Mouse (Mus musculus) myocyte (in vitro differentiated cells): ENCODE data around the gene Birc2.

Source experiments
- MYOG ChIP-seq, 3 experiments: IDR thresholded peaks; one replicate each; pipeline ENCODE4 v1.6.1; 2011; ENCODE audit warnings: control low read depth in 2 of 3, low read depth in 2 of 3, mild to moderate bottlenecking in 2 of 3; ENCODE audit not compliant: insufficient read length in 2 of 3, control insufficient read depth in 1 of 3, insufficient read depth in 1 of 3
- TCF12 ChIP-seq: IDR thresholded peaks from one replicate; pipeline ENCODE4 v1.6.1; 2011; ENCODE audit warnings: mild to moderate bottlenecking, control low read depth; ENCODE audit not compliant: poor library complexity, insufficient read depth, severe bottlenecking

- TF ChIP-seq TCF12: no peak
- TF ChIP-seq MYOG (IDR thresholded peaks at IDR 0.05; ENCODE audit: control insufficient read depth in 1 of 3, insufficient read depth in 1 of 3, insufficient read length in 2 of 3, low read depth in 2 of 3): no peak
Measured at GRCm38 (mm10) chr9:7822758-7823157, 14.1 kb downstream of the Birc2 start.
